Mouse (Mus musculus) limb, embryonic 11.5 days (tissue): ENCODE measurements at regions not wholly inside any gene's neighbourhood (a gene's known extent, or its start where the extent isn't known, plus 50 kb on each side); places are given as distances from the start of the nearest gene placed in this dataset.
A peak's percentile ranks its signal among the peaks of the same experiment; 100 is the strongest.

Source experiments
- ATAC-seq: fragments of 200-750 bp; cut with Nextera tagmentation; 2 replicates; pipeline ENCODE4 v1.8.0; 2017; ENCODE audit warnings: low read depth; ENCODE audit not compliant: insufficient number of reproducible peaks, low FRiP score, low TSS enrichment
- DNase-seq: peaks from one replicate; pipeline ENCODE4 v3.0.0-alpha.2; 2015; ENCODE audit warnings: low spot score
- H3K27ac ChIP-seq: fragments of 300-500 bp; sonication (generic); replicated peaks from 2 replicates; pipeline ENCODE4 v1.5.1; 2014; ENCODE audit warnings: low read depth, mild to moderate bottlenecking, low read length
- H3K27me3 ChIP-seq: fragments of 300-500 bp; sonication (generic); 2 replicates; pipeline ENCODE4 v1.6.1; 2014; ENCODE audit warnings: mild to moderate bottlenecking, low read length, mixed read lengths; ENCODE audit not compliant: control insufficient read depth, insufficient read depth
- H3K36me3 ChIP-seq: fragments of 300-500 bp; sonication (generic); 2 replicates; pipeline ENCODE4 v1.6.1; 2014; ENCODE audit warnings: mild to moderate bottlenecking, low read length, moderate library complexity, mixed read lengths; ENCODE audit not compliant: control insufficient read depth, insufficient read depth
- H3K4me1 ChIP-seq: fragments of 300-500 bp; sonication (generic); 2 replicates; pipeline ENCODE4 v1.6.1; 2014; ENCODE audit warnings: low read length, mixed read lengths; ENCODE audit not compliant: control insufficient read depth, insufficient read depth
- H3K4me2 ChIP-seq: fragments of 300-500 bp; sonication (generic); 2 replicates; pipeline ENCODE4 v1.6.1; 2014; ENCODE audit warnings: low read depth, mild to moderate bottlenecking, moderate library complexity; ENCODE audit not compliant: severe bottlenecking
- H3K4me3 ChIP-seq: fragments of 300-500 bp; sonication (generic); 2 replicates; pipeline ENCODE4 v1.5.1; 2014; ENCODE audit warnings: low read depth, low read length
- H3K9ac ChIP-seq: fragments of 300-500 bp; sonication (generic); 2 replicates; pipeline ENCODE4 v1.6.1; 2014; ENCODE audit warnings: mild to moderate bottlenecking, low read length
- H3K9me3 ChIP-seq: fragments of 300-500 bp; sonication (generic); 2 replicates; pipeline ENCODE4 v1.6.1; 2016; ENCODE audit warnings: low read length; ENCODE audit not compliant: control insufficient read depth
- WGBS: fragments of 180-500 bp; shearing (Covaris S2); extraction: QIAGEN DNeasy Blood & Tissue Kit; methylation state at CpG from one replicate; pipeline ENCODE4 v1.1.7; 2014; 5-methylcytosine and 5-hydroxymethylcytosine counted together

- H3K4me2 ChIP-seq = no peak overlapping the region
- no peak for ATAC-seq
- H3K27me3 ChIP-seq = no peaks in the 10 kb centered on the region
- no peaks in the 10 kb centered on the region for H3K9me3 ChIP-seq
- no peaks in the 10 kb centered on the region; the same call in 1 of the 2 replicates for H3K4me1 ChIP-seq
- H3K9ac ChIP-seq = no peak overlapping the region
- H3K27ac ChIP-seq = no peak overlapping the region
- no peaks in the 10 kb centered on the region for H3K36me3 ChIP-seq
- no peak for DNase-seq
- no peak overlapping the region for H3K4me3 ChIP-seq
- WGBS = 88% methylated on average over 1 of the region's 1 CpGs
Measured at GRCm38 (mm10) chr3:82781464-82781863, 94.8 kb downstream of the Rbm46 start.

- no peak for ATAC-seq
- Histone ChIP-seq H3K27me3 (no peaks in the 10 kb centered on the region), H3K9ac (no peak overlapping the region), H3K4me2 (no peak overlapping the region), H3K9me3 (no peaks in the 10 kb centered on the region), H3K36me3 (no peaks in the 10 kb centered on the region), H3K27ac (no peak overlapping the region), H3K4me1 (peaks cover 2% of the 10 kb centered on the region; the same call in 1 of the 2 replicates), H3K4me3 (no peak overlapping the region)
- 93% methylated on average over 8 of the region's 8 CpGs for WGBS
- DNase-seq = no peak
Measured at GRCm38 (mm10) chr3:82770512-82771270, 105.6 kb downstream of the Rbm46 start.

- Histone ChIP-seq H3K4me3 (no peak overlapping the region), H3K27me3 (no peaks in the 10 kb centered on the region), H3K4me1 (peaks cover 2% of the 10 kb centered on the region; the same call in 1 of the 2 replicates), H3K9me3 (no peaks in the 10 kb centered on the region), H3K36me3 (no peaks in the 10 kb centered on the region), H3K9ac (no peak overlapping the region), H3K27ac (no peak overlapping the region), H3K4me2 (no peak overlapping the region)
- ATAC-seq = no peak; the same call in 1 of the 2 replicates
- peak; percentile 54 for DNase-seq
- 43% methylated on average over 5 of the region's 5 CpGs for WGBS
Measured at GRCm38 (mm10) chr3:82767484-82767883, 108.8 kb downstream of the Rbm46 start.

GRCm38 (mm10) chr3:82759946-82760345 lies 116.3 kb downstream of the Rbm46 start:
- no peak for ATAC-seq
- no peaks in the 10 kb centered on the region for H3K9me3 ChIP-seq
- H3K27me3 ChIP-seq = no peaks in the 10 kb centered on the region

GRCm38 (mm10) chr3:82758967-82759366 lies 117.3 kb downstream of the Rbm46 start:
- Histone ChIP-seq H3K9me3 (no peaks in the 10 kb centered on the region), H3K27ac (no peak overlapping the region), H3K4me2 (no peak overlapping the region), H3K36me3 (no peaks in the 10 kb centered on the region), H3K9ac (no peak overlapping the region), H3K4me3 (no peak overlapping the region), H3K4me1 (no peaks in the 10 kb centered on the region), H3K27me3 (no peaks in the 10 kb centered on the region)
- ATAC-seq (no peak), DNase-seq (no peak)
- WGBS = 71% methylated on average over 1 of the region's 1 CpGs

More at GRCm38 (mm10) chr3:82759946-82760345, 116.3 kb downstream of the Rbm46 start:
- Histone ChIP-seq H3K4me3 (no peak overlapping the region), H3K4me2 (no peak overlapping the region), H3K9ac (no peak overlapping the region), H3K4me1 (no peaks in the 10 kb centered on the region), H3K27ac (no peak overlapping the region), H3K36me3 (no peaks in the 10 kb centered on the region)
- no peak for DNase-seq
- 92% methylated on average over 2 of the region's 2 CpGs for WGBS

- Histone ChIP-seq H3K9me3 (no peaks in the 10 kb centered on the region), H3K4me1 (no peaks in the 10 kb centered on the region), H3K36me3 (no peaks in the 10 kb centered on the region), H3K4me3 (no peak overlapping the region), H3K4me2 (no peak overlapping the region), H3K9ac (no peak overlapping the region), H3K27ac (no peak overlapping the region), H3K27me3 (no peaks in the 10 kb centered on the region)
- WGBS = 30% methylated on average over 3 of the region's 3 CpGs
- ATAC-seq (no peak), DNase-seq (peak; percentile 79)
Measured at GRCm38 (mm10) chr3:82725546-82725945, 150.7 kb downstream of the Rbm46 start.

GRCm38 (mm10) chr3:82707628-82708027 lies 159.7 kb upstream of the Npy2r start:
- H3K9ac ChIP-seq = no peak overlapping the region
- no peaks in the 10 kb centered on the region for H3K4me1 ChIP-seq
- H3K4me2 ChIP-seq = no peak overlapping the region
- no peak overlapping the region for H3K4me3 ChIP-seq
- WGBS = 83% methylated on average over 4 of the region's 4 CpGs
- H3K27me3 ChIP-seq = no peaks in the 10 kb centered on the region
- no peak for ATAC-seq
- no peak for DNase-seq
- H3K27ac ChIP-seq = no peak overlapping the region
- H3K36me3 ChIP-seq = no peaks in the 10 kb centered on the region
- no peaks in the 10 kb centered on the region for H3K9me3 ChIP-seq

GRCm38 (mm10) chr3:82692131-82692530 lies 144.2 kb upstream of the Npy2r start:
- Histone ChIP-seq H3K9me3 (no peaks in the 10 kb centered on the region), H3K4me1 (no peaks in the 10 kb centered on the region), H3K27me3 (no peaks in the 10 kb centered on the region), H3K4me3 (no peak overlapping the region), H3K4me2 (no peak overlapping the region), H3K36me3 (no peaks in the 10 kb centered on the region), H3K27ac (no peak overlapping the region), H3K9ac (no peak overlapping the region)
- ATAC-seq (no peak), DNase-seq (no peak)
- 94% methylated on average over 2 of the region's 2 CpGs for WGBS
